Comparison of ENCODE assay signal across 14 mouse cellular contexts in the genomic region with DNA sequence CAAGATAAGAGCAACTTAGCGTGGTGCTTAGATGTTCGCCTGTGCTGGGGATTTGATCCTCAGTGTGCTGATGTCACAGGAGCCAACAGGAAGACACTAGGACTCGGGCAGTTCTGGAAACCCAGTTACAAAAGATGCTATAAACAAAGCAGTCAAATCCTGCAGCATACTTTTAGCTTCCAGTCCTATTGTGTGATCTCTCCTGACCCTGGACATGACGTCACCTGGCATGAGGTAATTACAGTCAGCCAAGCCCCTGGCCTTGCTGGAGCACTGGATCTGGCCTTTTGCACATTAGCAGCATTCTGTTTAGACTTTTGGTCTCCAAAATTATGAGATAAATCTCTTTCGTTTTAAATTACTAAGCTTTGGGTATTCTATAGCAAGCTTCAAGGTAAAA. TPM values are rescaled to one million over a fixed set of nuclear protein-coding genes. Genes with fewer than 3 reads are reported as not detected.
DNase-seq lines count a peak whose midpoint lies in the region; ATAC-seq lines count a peak whose summit lies in the region.
"Had no signal": no experiment of that assay in that cellular context is flagged by ENCODE, and none has a peak within 500 bp of the region (broad histone marks: within the 10 kb centered on the region; RNA-seq: fewer than 3 reads in every experiment).

No protein-coding gene starts in this region.

- no peaks in the 10 kb centered on the region for H3K9me3 ChIP-seq in kidney, embryonic 14.5 days (ENCODE audit: control insufficient read depth, low read length)
- no peaks in the 10 kb centered on the region for H3K9me3 ChIP-seq in embryonic facial prominence, embryonic 10.5 days
- H3K9me3 ChIP-seq: kidney, embryonic 15.5 days; liver, embryonic 13.5 days; midbrain, embryonic 12.5 days had no signal

- intact Hi-C loops in heart, postnatal 14 days (cut with DNase I) = no loop called here

- H3K4me3 ChIP-seq in kidney, embryonic 14.5 days (ENCODE audit: low read length) = no peak overlapping the region
- H3K4me3 ChIP-seq in embryonic facial prominence, embryonic 10.5 days = no peak overlapping the region
- H3K4me3 ChIP-seq: kidney, embryonic 15.5 days; liver, embryonic 13.5 days; midbrain, embryonic 12.5 days had no signal

- 58% methylated on average over 5 of the region's 5 CpGs for WGBS in kidney, embryonic 14.5 days
- 65% methylated on average over 5 of the region's 5 CpGs for WGBS in embryonic facial prominence, embryonic 10.5 days

- peak; percentile 20 for DNase-seq in kidney, postnatal 14 days
- peak; percentile 79 for DNase-seq in adrenal gland, postnatal 10 days
- peak; percentile 20 for DNase-seq in embryonic facial prominence, embryonic 10.5 days (ENCODE audit: low spot score)
- peak; percentile 25 to 61 for DNase-seq in heart, postnatal 14 days
- no peak for DNase-seq in layer of hippocampus, postnatal 10 days (ENCODE audit: low spot score in 2 of 2)
- no peak for DNase-seq in right cerebral cortex, adult 2 months (ENCODE audit: low spot score in 2 of 2)
- DNase-seq: cerebellum, postnatal 36 days; layer of hippocampus, postnatal 36 days; liver, embryonic 13.5 days; thymus, postnatal 36 days had no signal

- no peak for ATAC-seq in kidney, embryonic 14.5 days (ENCODE audit: low FRiP score, low TSS enrichment)
- ATAC-seq: activated CD4-positive, CD25-positive, alpha-beta regulatory T cell, adult 4 months had no signal

- no peaks in the 10 kb centered on the region for H3K36me3 ChIP-seq in kidney, embryonic 14.5 days (ENCODE audit: control insufficient read depth, insufficient read depth, low read length)
- H3K36me3 ChIP-seq in embryonic facial prominence, embryonic 10.5 days (replicated peaks) = no peaks in the 10 kb centered on the region
- H3K36me3 ChIP-seq: kidney, embryonic 15.5 days; liver, embryonic 13.5 days; midbrain, embryonic 12.5 days had no signal

- H3K4me1 ChIP-seq in kidney, embryonic 14.5 days (ENCODE audit: control insufficient read depth, insufficient read depth, low read length) = peaks cover 28% of the 10 kb centered on the region; the same call in 1 of the 2 replicates
- peaks cover 35% of the 10 kb centered on the region for H3K4me1 ChIP-seq in embryonic facial prominence, embryonic 10.5 days

- H3K27me3 ChIP-seq in kidney, embryonic 14.5 days (ENCODE audit: control insufficient read depth, insufficient read depth, low read length) = no peaks in the 10 kb centered on the region
- H3K27me3 ChIP-seq in embryonic facial prominence, embryonic 10.5 days (replicated peaks; ENCODE audit: low read depth, poor library complexity, severe bottlenecking) = no peaks in the 10 kb centered on the region
- H3K27me3 ChIP-seq: kidney, embryonic 15.5 days; liver, embryonic 13.5 days; midbrain, embryonic 12.5 days had no signal

- no peak overlapping the region for H3K4me2 ChIP-seq in kidney, embryonic 14.5 days (replicated peaks; ENCODE audit: low read depth, low read length)
- H3K4me2 ChIP-seq: kidney, embryonic 15.5 days; liver, embryonic 13.5 days; midbrain, embryonic 12.5 days had no signal

- H3K27ac ChIP-seq in kidney, embryonic 14.5 days (ENCODE audit: low read depth, low read length) = no peak overlapping the region
- H3K27ac ChIP-seq in embryonic facial prominence, embryonic 10.5 days (replicated peaks) = no peak overlapping the region
- H3K27ac ChIP-seq: kidney, embryonic 15.5 days; liver, embryonic 13.5 days; midbrain, embryonic 12.5 days had no signal

- H3K9ac ChIP-seq in kidney, embryonic 14.5 days (ENCODE audit: low read depth, low read length) = no peak overlapping the region
- H3K9ac ChIP-seq: kidney, embryonic 15.5 days; liver, embryonic 13.5 days; midbrain, embryonic 12.5 days had no signal

RNA-seq across cellular contexts. Expression of gene Slc23a2, which starts 38.8 kb away (rescaled TPM):
- polyA plus RNA-seq in kidney, embryonic 14.5 days (2014; fragmentation: Nextera tagmentation; extraction: Ambion mirVana) = 12.0 and 18.0 TPM in 2 replicates
- 10 to 100 TPM; 36.6 to 66.0 TPM for total RNA-seq in adrenal gland, postnatal 10 days (2021)
- polyA plus RNA-seq in embryonic facial prominence, embryonic 10.5 days (2016; fragmentation: Nextera tagmentation; extraction: Ambion mirVana) = 8.8 and 8.9 TPM in 2 replicates
- total RNA-seq in heart, postnatal 14 days (2021) = 10 to 100 TPM; 15.4 to 16.0 TPM
- 10 to 100 TPM; 78.4 to 79.9 TPM for total RNA-seq in layer of hippocampus, postnatal 10 days (2021)

Comparison
In these comparisons a context has a peak if more than half of its experiments do, and no peak if none do; other contexts are left out.
1. DNase-seq: peak in kidney, postnatal 14 days (single experiment), adrenal gland, postnatal 10 days (single experiment), embryonic facial prominence, embryonic 10.5 days (single experiment) and heart, postnatal 14 days (2 of 2); none in layer of hippocampus, postnatal 10 days (0 of 2) and right cerebral cortex, adult 2 months (0 of 2).